Mouse (Mus musculus) lung, postnatal 0 days (tissue): ENCODE measurements around the gene Id3.

Experiments used
- CTCF ChIP-seq: IDR thresholded peaks from 2 replicates; pipeline ENCODE4 v1.5.1; 2016; ENCODE audit warnings: antibody characterized with exemption, mild to moderate bottlenecking
- EP300 ChIP-seq: IDR thresholded peaks from 2 replicates; pipeline ENCODE4 v1.6.1; 2016; ENCODE audit warnings: antibody characterized with exemption, mild to moderate bottlenecking, control low read depth

DNA sequence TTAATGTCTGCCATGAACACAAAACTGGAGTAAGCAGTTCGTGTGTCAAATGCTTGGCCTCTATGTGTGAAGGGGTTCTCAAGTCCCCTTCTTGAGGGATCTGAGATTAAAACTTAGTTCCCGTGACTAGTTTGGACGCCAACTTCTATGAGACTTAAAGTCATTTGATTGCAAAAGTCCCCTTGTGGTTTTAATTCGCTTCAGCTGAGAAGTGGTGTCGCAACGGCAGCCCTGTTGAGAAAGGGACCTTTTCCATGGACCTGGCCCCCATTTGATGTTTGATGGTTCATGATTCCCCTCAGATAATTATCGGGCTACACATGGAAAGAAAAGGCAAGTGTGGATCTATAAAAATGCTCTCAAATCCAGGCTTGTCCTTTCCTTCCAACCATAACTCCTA is 36.2 kb downstream of the Id3 start:
- TF ChIP-seq CTCF (no peak), EP300 (peak; percentile 87)
